Mouse (Mus musculus) megakaryocyte, embryonic 14.5 days (primary cell): ENCODE results near the gene Adarb1.

ENCODE experiments used
- FLI1 ChIP-seq: IDR thresholded peaks from 2 replicates; pipeline ENCODE4 v1.6.1; 2012; ENCODE audit warnings: low read length, inconsistent platforms, mixed read lengths
- GATA1 ChIP-seq: IDR thresholded peaks from 3 replicates; pipeline ENCODE4 v1.6.1; 2012; ENCODE audit warnings: mixed read lengths, low read length, inconsistent platforms, borderline replicate concordance

- TF ChIP-seq GATA1 (no peak), FLI1 (no peak)
Measured at GRCm38 (mm10) chr10:77288639-77289195, 129.4 kb downstream of the Adarb1 start.
